Mouse (Mus musculus): ENCODE results near the gene Ccnt1.

DNA sequence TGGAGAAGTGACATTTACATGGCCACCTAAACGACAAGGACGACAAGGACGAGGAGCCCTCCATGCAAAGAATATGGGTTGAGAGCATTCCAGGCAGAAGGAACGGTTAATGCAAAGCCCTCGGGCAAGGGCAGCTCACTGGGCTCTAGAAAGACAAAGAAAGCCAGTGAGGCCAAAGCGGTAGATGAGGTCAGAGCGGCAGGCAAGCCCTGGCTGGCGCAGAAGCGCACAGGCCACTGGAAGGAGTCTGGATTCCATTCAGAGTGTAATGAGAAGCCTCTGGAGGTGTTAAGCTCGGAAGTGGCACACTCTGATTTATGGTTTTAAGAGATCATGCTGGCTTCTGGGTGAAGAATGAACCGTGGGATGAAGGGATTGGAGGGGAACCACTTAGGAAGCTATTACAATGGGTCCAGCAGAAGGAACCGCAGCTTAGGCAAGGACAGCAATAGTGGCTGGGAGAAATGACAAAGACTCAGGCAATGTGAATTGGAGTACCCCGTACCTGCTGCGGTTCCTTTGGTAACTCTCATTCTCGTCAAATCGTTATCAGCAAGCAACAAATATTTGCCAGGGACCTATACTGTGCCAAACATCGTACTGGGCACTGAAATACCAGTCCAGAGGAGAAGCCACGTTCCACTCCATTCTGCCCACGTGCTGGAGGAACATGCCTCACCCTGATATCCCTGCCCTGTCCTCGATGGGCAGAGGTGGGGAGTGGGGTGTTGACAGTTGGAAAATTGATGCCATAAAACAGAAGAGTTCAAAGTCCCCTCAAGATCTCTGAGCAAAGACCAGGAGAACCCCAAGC, 45.8 kb upstream of the Ccnt1 start:
- no peak for TF ChIP-seq POLR2A (IDR thresholded peaks at IDR 0.05; ENCODE audit: extremely low read depth, insufficient read depth, low read length)
- no peak for TF ChIP-seq CTCF (IDR thresholded peaks at IDR 0.05; ENCODE audit: low read depth, low read length)
